Mouse (Mus musculus) erythroid progenitor cell, adult 5-6 weeks (primary cell): ENCODE data around the gene Pald1. TPM values are rescaled to one million over a fixed set of nuclear protein-coding genes. Genes with fewer than 3 reads are reported as not detected.

Experiments
- ATAC-seq: replicated peaks from 2 replicates; pipeline ENCODE4 v1.8.0; 2016; ENCODE audit warnings: moderate number of reproducible peaks, mild to moderate bottlenecking, moderate TSS enrichment, inconsistent platforms; ENCODE audit not compliant: poor library complexity, low FRiP score, severe bottlenecking
- total RNA-seq, 2 experiments: library from RNA; stranded (forward) in 1 of 2; stranded (reverse) in 1 of 2; fragments of 150-400 nt in 1 of 2; fragments of 186-747, 209-891 nt in 1 of 2; gene quantifications; 2 replicates each; pipeline versions ENCODE4 v1.2.3 to v1.2.4; 2015 to 2017; ENCODE audit warnings: low replicate concordance in 2 of 2

Gene Pald1
- total RNA-seq, 2 experiments from 2014 or later: not detected

- no peak for ATAC-seq
Observed at GRCm38 (mm10) chr10:61340247-61340646, 43.1 kb downstream of the Pald1 start.

GRCm38 (mm10) chr10:61339216-61339615, 44.1 kb downstream of the Pald1 start:
- ATAC-seq: no peak

GRCm38 (mm10) chr10:61337665-61338064, 45.7 kb downstream of the Pald1 start:
- no peak for ATAC-seq

GRCm38 (mm10) chr10:61336592-61336991, 46.7 kb downstream of the Pald1 start:
- no peak for ATAC-seq

GRCm38 (mm10) chr10:61336137-61336536, 47.2 kb downstream of the Pald1 start:
- ATAC-seq: no peak

- ATAC-seq: no peak
Observed at GRCm38 (mm10) chr10:61334545-61334944, 48.8 kb downstream of the Pald1 start.

GRCm38 (mm10) chr10:61331046-61331445, 52.3 kb downstream of the Pald1 start:
- ATAC-seq: no peak

GRCm38 (mm10) chr10:61328927-61329326, 54.4 kb downstream of the Pald1 start:
- no peak for ATAC-seq

GRCm38 (mm10) chr10:61327545-61327944, 55.8 kb downstream of the Pald1 start:
- no peak for ATAC-seq

- no peak for ATAC-seq
Observed at GRCm38 (mm10) chr10:61325782-61326328, 57.5 kb downstream of the Pald1 start.

- no peak for ATAC-seq
Observed at GRCm38 (mm10) chr10:61324717-61325116, 58.6 kb downstream of the Pald1 start.

GRCm38 (mm10) chr10:61318527-61318926, 64.8 kb downstream of the Pald1 start:
- no peak for ATAC-seq

- ATAC-seq: no peak
Observed at GRCm38 (mm10) chr10:61315324-61315880, 67.9 kb downstream of the Pald1 start.

GRCm38 (mm10) chr10:61313750-61314149, 69.6 kb downstream of the Pald1 start:
- no peak for ATAC-seq

- ATAC-seq: no peak
Observed at GRCm38 (mm10) chr10:61312754-61313153, 70.6 kb downstream of the Pald1 start.

GRCm38 (mm10) chr10:61312159-61312558, 71.2 kb downstream of the Pald1 start:
- ATAC-seq: no peak

- no peak for ATAC-seq
Observed at GRCm38 (mm10) chr10:61308706-61309320, 74.5 kb downstream of the Pald1 start.

GRCm38 (mm10) chr10:61305928-61306590, 77.3 kb downstream of the Pald1 start:
- ATAC-seq: no peak

- ATAC-seq: no peak
Observed at GRCm38 (mm10) chr10:61304046-61304445, 79.3 kb downstream of the Pald1 start.

- ATAC-seq: no peak
Observed at GRCm38 (mm10) chr10:61300996-61301395, 82.3 kb downstream of the Pald1 start.

- ATAC-seq: no peak
Observed at GRCm38 (mm10) chr10:61297477-61297876, 85.9 kb downstream of the Pald1 start, which contains the start of gene Prf1. Gene Prf1 (plus strand): TSS chr10:61297833.
